Mouse (Mus musculus): ENCODE results near the gene C87436.

GRCm38 (mm10) chr6:86395969-86396368, 42.2 kb upstream of the C87436 start:
- TF ChIP-seq FLI1 (IDR thresholded peaks at IDR 0.05; ENCODE audit: low read length) (no peak), GATA1 (IDR thresholded peaks at IDR 0.05; ENCODE audit: borderline replicate concordance, low read length) (no peak)

Data from megakaryocyte, embryonic 14.5 days (primary cell).